Mouse (Mus musculus): ENCODE measurements around the gene Lypd3. TPM values are rescaled to one million over a fixed set of nuclear protein-coding genes. Genes with fewer than 3 reads are reported as not detected.

Gene Lypd3
- polyA plus RNA-seq, 1 experiment from 2014 or later, result 0.05 TPM

DNA sequence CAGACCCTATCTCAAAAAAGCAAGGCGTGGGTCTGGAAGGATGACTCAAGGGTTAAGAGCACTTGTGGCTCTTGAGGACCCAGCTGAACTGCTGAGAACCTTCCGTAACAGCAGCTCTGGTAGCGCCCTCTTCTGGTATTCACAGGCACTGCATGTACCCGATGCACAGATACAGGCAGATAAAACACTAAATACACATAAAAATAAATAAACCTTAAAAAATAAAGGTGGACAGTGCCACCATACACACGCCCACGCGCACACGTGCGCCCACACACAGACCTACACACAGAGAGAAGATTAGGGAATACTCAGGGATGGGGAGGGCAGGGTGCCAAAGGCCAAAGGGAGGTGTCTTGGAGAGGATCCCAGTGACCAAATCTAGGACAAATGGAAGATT, 6.1 kb downstream of the Lypd3 start:
- no peak overlapping the region for H3K4me2 ChIP-seq (ENCODE audit: low read depth, low read length)
- 5% methylated on average over 9 of the region's 9 CpGs for WGBS (ENCODE audit: insufficient replicate concordance)
- no peaks in the 10 kb centered on the region for H3K9me3 ChIP-seq (replicated peaks; ENCODE audit: control insufficient read depth, low read length)
- ATAC-seq (ENCODE audit: low read depth), result no peak
- H3K9ac ChIP-seq (ENCODE audit: low read depth, low read length), result no peak overlapping the region
- no peak overlapping the region for H3K4me3 ChIP-seq (ENCODE audit: low read depth, low read length)
- H3K4me1 ChIP-seq (ENCODE audit: control insufficient read depth, low read depth, low read length), result peaks cover 4% of the 10 kb centered on the region
- H3K27ac ChIP-seq (ENCODE audit: low read length), result no peak overlapping the region
- H3K36me3 ChIP-seq (ENCODE audit: control insufficient read depth, insufficient read depth), result no peaks in the 10 kb centered on the region
- peaks cover 23% of the 10 kb centered on the region for H3K27me3 ChIP-seq (ENCODE audit: control insufficient read depth, insufficient read depth, low read depth, low read length)

GRCm38 (mm10) chr7:24644492-24644891, 8.1 kb downstream of the Lypd3 start:
- 53% methylated on average over 6 of the region's 6 CpGs for WGBS (ENCODE audit: insufficient replicate concordance)
- no peaks in the 10 kb centered on the region for H3K4me1 ChIP-seq (ENCODE audit: control insufficient read depth, low read depth, low read length)
- peaks cover 6% of the 10 kb centered on the region for H3K27me3 ChIP-seq (ENCODE audit: control insufficient read depth, insufficient read depth, low read depth, low read length)
- no peak overlapping the region for H3K9ac ChIP-seq (ENCODE audit: low read depth, low read length)
- no peak overlapping the region for H3K4me2 ChIP-seq (ENCODE audit: low read depth, low read length)
- H3K27ac ChIP-seq (ENCODE audit: low read length), result no peak overlapping the region
- no peaks in the 10 kb centered on the region for H3K36me3 ChIP-seq (ENCODE audit: control insufficient read depth, insufficient read depth)
- no peak for ATAC-seq (ENCODE audit: low read depth)
- no peak overlapping the region for H3K4me3 ChIP-seq (ENCODE audit: low read depth, low read length)
- H3K9me3 ChIP-seq (replicated peaks; ENCODE audit: control insufficient read depth, low read length), result no peaks in the 10 kb centered on the region

- Histone ChIP-seq H3K9ac (ENCODE audit: low read depth, low read length) (no peak overlapping the region), H3K27ac (ENCODE audit: low read length) (no peak overlapping the region), H3K4me2 (ENCODE audit: low read depth, low read length) (no peak overlapping the region), H3K4me3 (ENCODE audit: low read depth, low read length) (no peak overlapping the region), H3K27me3 (ENCODE audit: control insufficient read depth, insufficient read depth, low read depth, low read length) (peaks cover 3% of the 10 kb centered on the region), H3K9me3 (replicated peaks; ENCODE audit: control insufficient read depth, low read length) (no peaks in the 10 kb centered on the region), H3K4me1 (ENCODE audit: control insufficient read depth, low read depth, low read length) (no peaks in the 10 kb centered on the region), H3K36me3 (ENCODE audit: control insufficient read depth, insufficient read depth) (no peaks in the 10 kb centered on the region)
- no peak for ATAC-seq (ENCODE audit: low read depth)
- WGBS (ENCODE audit: insufficient replicate concordance), result 22% methylated on average over 7 of the region's 7 CpGs
Measured at GRCm38 (mm10) chr7:24644996-24645395, 8.6 kb downstream of the Lypd3 start.

DNA sequence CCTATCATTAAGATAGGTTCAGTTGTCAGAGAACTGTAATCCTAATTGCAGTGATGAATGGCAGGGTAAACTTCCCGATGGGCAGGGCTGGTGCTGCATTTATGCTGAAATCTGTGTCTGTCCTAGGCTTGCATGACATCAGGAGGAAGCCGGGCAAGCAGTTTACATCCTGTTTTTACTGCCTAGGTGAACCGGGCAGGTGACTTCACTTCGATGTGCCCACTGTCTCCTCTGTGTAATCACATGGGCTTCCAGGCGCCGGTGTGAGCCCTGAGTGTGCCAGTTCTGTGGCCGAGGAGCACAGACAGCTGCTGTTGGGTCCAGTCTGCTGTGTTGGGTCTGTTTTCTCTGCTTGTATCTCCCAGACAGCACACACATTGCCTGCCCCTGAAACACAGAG, 10.1 kb downstream of the Lypd3 start:
- Histone ChIP-seq H3K36me3 (ENCODE audit: control insufficient read depth, insufficient read depth) (no peaks in the 10 kb centered on the region), H3K27me3 (ENCODE audit: control insufficient read depth, insufficient read depth, low read depth, low read length) (no peaks in the 10 kb centered on the region), H3K4me1 (ENCODE audit: control insufficient read depth, low read depth, low read length) (no peaks in the 10 kb centered on the region), H3K4me2 (ENCODE audit: low read depth, low read length) (no peak overlapping the region), H3K27ac (ENCODE audit: low read length) (no peak overlapping the region), H3K9me3 (replicated peaks; ENCODE audit: control insufficient read depth, low read length) (no peaks in the 10 kb centered on the region), H3K4me3 (ENCODE audit: low read depth, low read length) (no peak overlapping the region), H3K9ac (ENCODE audit: low read depth, low read length) (no peak overlapping the region)
- no peak for ATAC-seq (ENCODE audit: low read depth)
- 51% methylated on average over 7 of the region's 7 CpGs for WGBS (ENCODE audit: insufficient replicate concordance)

DNA sequence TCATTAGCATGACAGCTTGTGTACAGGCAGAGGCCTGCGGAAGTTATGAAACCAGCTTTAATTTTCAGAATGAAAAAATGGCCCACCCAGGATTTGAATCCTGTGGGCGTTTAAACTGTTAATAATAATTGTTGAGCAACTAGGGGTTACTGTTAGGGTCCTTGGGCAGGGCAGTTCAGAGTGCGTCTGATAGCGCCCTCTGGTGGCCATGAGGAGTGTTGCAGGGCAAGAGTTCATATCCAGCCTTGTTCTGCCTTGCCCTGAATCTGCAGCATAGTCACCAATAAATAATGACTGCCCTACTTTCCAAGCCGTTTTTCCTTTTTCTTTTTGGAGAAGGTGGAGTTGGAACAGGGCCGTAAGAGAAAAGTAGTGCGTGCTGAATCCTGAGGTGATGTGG, 17.3 kb downstream of the Lypd3 start:
- H3K9me3 ChIP-seq (replicated peaks; ENCODE audit: control insufficient read depth, low read length), result no peaks in the 10 kb centered on the region
- H3K9ac ChIP-seq (ENCODE audit: low read depth, low read length), result no peak overlapping the region
- WGBS (ENCODE audit: insufficient replicate concordance), result 16% methylated on average over 7 of the region's 7 CpGs
- H3K4me1 ChIP-seq (ENCODE audit: control insufficient read depth, low read depth, low read length), result no peaks in the 10 kb centered on the region
- H3K4me3 ChIP-seq (ENCODE audit: low read depth, low read length), result no peak overlapping the region
- no peak overlapping the region for H3K4me2 ChIP-seq (ENCODE audit: low read depth, low read length)
- ATAC-seq (ENCODE audit: low read depth), result no peak
- H3K36me3 ChIP-seq (ENCODE audit: control insufficient read depth, insufficient read depth), result no peaks in the 10 kb centered on the region
- H3K27ac ChIP-seq (ENCODE audit: low read length), result no peak overlapping the region
- no peaks in the 10 kb centered on the region for H3K27me3 ChIP-seq (ENCODE audit: control insufficient read depth, insufficient read depth, low read depth, low read length)

DNA sequence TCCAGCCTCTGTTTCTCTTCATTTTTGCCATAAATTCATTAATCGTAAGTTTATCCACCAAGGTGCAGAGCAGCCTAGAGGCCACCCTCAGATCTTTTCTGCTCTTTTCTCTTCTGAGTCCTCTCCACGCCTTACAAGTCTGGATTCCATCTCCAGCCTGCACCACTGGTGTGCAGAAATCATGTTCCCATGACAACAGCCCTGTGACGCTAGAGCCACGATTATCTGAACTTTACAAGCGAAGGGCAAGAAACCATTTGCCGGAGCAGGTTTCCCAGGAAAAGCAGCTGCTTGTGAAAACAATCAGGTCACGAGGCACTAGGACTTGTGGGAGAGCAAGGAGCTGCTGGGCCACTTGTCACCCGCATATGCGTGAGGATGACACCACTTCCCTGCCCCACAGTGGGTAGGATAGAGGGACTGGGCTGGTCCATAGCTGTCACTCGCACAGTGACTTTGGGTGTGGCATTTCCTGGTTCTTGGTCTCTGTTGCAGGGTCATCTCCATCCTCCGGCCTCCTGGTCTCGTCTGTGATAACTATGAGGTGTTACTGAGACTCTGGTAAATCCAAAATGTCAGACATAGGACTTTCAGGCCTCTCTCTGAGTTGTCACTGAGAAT, 23.5 kb downstream of the Lypd3 start:
- ATAC-seq (ENCODE audit: low read depth), result no peak
- WGBS (ENCODE audit: insufficient replicate concordance), result 63% methylated on average over 12 of the region's 12 CpGs
- Histone ChIP-seq H3K9me3 (replicated peaks; ENCODE audit: control insufficient read depth, low read length) (no peaks in the 10 kb centered on the region), H3K4me3 (ENCODE audit: low read depth, low read length) (no peak overlapping the region), H3K27me3 (ENCODE audit: control insufficient read depth, insufficient read depth, low read depth, low read length) (no peaks in the 10 kb centered on the region), H3K4me1 (ENCODE audit: control insufficient read depth, low read depth, low read length) (no peaks in the 10 kb centered on the region), H3K36me3 (ENCODE audit: control insufficient read depth, insufficient read depth) (no peaks in the 10 kb centered on the region), H3K4me2 (ENCODE audit: low read depth, low read length) (no peak overlapping the region), H3K9ac (ENCODE audit: low read depth, low read length) (no peak overlapping the region), H3K27ac (ENCODE audit: low read length) (no peak overlapping the region)

DNA sequence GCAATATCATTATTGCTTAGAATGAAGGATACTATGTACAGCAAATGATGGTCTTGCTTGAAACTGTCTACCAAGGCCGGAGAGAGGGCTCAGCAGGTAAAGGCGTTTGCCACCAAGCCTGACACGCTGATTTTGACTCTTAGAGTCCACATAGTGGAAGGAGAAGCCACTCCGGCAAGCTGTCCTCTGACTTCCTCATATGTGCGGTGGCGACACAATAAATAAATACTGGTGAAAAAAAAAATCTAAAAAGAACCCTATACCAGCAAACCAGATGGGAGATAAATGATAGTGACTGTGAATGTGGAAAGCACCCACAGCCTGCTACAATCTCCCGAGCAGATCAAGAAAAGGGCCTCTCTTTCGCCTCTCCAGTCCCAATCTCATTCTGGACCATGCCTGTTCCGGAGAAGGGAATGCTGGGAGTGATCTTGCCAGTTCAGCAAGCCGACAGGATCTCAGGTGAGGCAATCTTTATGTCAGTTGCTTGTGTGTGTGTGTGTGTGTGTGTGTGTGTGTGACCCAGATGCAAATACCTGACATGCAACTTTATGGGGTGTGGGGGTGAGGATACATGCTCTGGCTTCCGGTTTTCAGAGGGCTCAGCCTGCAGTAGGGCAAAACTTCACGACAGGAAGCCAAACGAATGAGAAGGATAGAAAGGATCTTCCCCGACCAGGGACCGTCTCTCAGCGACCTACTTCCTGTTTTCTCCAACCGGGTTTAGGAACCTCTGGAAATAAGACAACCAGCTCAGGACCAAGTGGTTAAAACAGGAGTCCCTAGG, 25.0 kb downstream of the Lypd3 start:
- Histone ChIP-seq H3K27me3 (ENCODE audit: control insufficient read depth, insufficient read depth, low read depth, low read length) (no peaks in the 10 kb centered on the region), H3K9ac (ENCODE audit: low read depth, low read length) (no peak overlapping the region), H3K27ac (ENCODE audit: low read length) (no peak overlapping the region), H3K4me1 (ENCODE audit: control insufficient read depth, low read depth, low read length) (no peaks in the 10 kb centered on the region), H3K36me3 (ENCODE audit: control insufficient read depth, insufficient read depth) (no peaks in the 10 kb centered on the region), H3K4me2 (ENCODE audit: low read depth, low read length) (0 out of 2 replicates have a peak overlapping the region, but pooled peaks have one; percentile 7), H3K9me3 (replicated peaks; ENCODE audit: control insufficient read depth, low read length) (no peaks in the 10 kb centered on the region), H3K4me3 (ENCODE audit: low read depth, low read length) (no peak overlapping the region)
- ATAC-seq (ENCODE audit: low read depth), result no peak
- 22% methylated on average over 17 of the region's 17 CpGs for WGBS (ENCODE audit: insufficient replicate concordance)

GRCm38 (mm10) chr7:24662575-24662974, 26.2 kb downstream of the Lypd3 start:
- 3% methylated on average over 8 of the region's 8 CpGs for WGBS (ENCODE audit: insufficient replicate concordance)
- no peak overlapping the region for H3K4me2 ChIP-seq (ENCODE audit: low read depth, low read length)
- 0 out of 2 replicates have a peak, but pooled peaks have one; percentile 16 for ATAC-seq (ENCODE audit: low read depth)

DNA sequence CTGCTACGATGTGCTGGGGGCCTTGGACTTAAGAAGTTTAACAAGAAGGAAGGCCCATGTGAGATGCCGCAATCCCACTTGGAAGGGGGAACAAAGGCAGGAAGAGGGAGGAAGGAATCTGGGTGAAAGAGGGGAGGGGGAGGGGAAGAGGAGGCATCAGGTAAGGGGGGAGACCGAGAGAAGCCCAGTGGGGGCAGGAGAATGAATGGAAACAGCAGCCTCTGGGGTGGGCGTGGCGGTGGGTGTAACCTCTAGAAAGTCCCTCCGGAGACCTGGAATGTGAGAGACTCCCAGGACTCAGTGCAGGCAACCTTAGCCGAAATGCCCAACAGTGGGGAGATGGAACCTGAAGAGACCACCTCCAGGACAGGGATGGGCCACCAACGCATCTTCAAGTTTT, 28.0 kb downstream of the Lypd3 start:
- Histone ChIP-seq H3K4me1 (ENCODE audit: control insufficient read depth, low read depth, low read length) (no peaks in the 10 kb centered on the region), H3K4me2 (ENCODE audit: low read depth, low read length) (no peak overlapping the region), H3K4me3 (ENCODE audit: low read depth, low read length) (no peak overlapping the region), H3K27me3 (ENCODE audit: control insufficient read depth, insufficient read depth, low read depth, low read length) (no peaks in the 10 kb centered on the region), H3K27ac (ENCODE audit: low read length) (no peak overlapping the region), H3K9ac (ENCODE audit: low read depth, low read length) (no peak overlapping the region), H3K9me3 (replicated peaks; ENCODE audit: control insufficient read depth, low read length) (no peaks in the 10 kb centered on the region), H3K36me3 (ENCODE audit: control insufficient read depth, insufficient read depth) (no peaks in the 10 kb centered on the region)
- 30% methylated on average over 8 of the region's 8 CpGs for WGBS (ENCODE audit: insufficient replicate concordance)
- no peak for ATAC-seq (ENCODE audit: low read depth)

More at GRCm38 (mm10) chr7:24662575-24662974, 26.2 kb downstream of the Lypd3 start:
- no peaks in the 10 kb centered on the region for H3K9me3 ChIP-seq (replicated peaks; ENCODE audit: control insufficient read depth, low read length)
- H3K36me3 ChIP-seq (ENCODE audit: control insufficient read depth, insufficient read depth), result no peaks in the 10 kb centered on the region
- no peak overlapping the region for H3K9ac ChIP-seq (ENCODE audit: low read depth, low read length)
- H3K4me3 ChIP-seq (ENCODE audit: low read depth, low read length), result no peak overlapping the region
- no peaks in the 10 kb centered on the region for H3K4me1 ChIP-seq (ENCODE audit: control insufficient read depth, low read depth, low read length)
- H3K27ac ChIP-seq (ENCODE audit: low read length), result no peak overlapping the region
- no peaks in the 10 kb centered on the region for H3K27me3 ChIP-seq (ENCODE audit: control insufficient read depth, insufficient read depth, low read depth, low read length)
